Mouse (Mus musculus) C2C12 (cell line): ENCODE data around the gene Commd7.

Experiments used
- CEBPB ChIP-seq: IDR thresholded peaks from one replicate; pipeline ENCODE4 v1.6.1; 2011; ENCODE audit warnings: low read depth, mild to moderate bottlenecking, control low read depth, moderate library complexity
- CTCF ChIP-seq: IDR thresholded peaks from one replicate; pipeline ENCODE4 v1.5.1; 2011; ENCODE audit not compliant: control insufficient read depth, insufficient read depth, insufficient read length
- MAX ChIP-seq: IDR thresholded peaks from one replicate; pipeline ENCODE4 v1.6.1; 2011; ENCODE audit warnings: mild to moderate bottlenecking, control low read depth
- USF1 ChIP-seq: IDR thresholded peaks from one replicate; pipeline ENCODE4 v1.6.1; 2011; ENCODE audit warnings: low read depth, mild to moderate bottlenecking, control low read depth, moderate library complexity

GRCm38 (mm10) chr2:153668754-153669376 is 36.3 kb upstream of the Commd7 start:
- TF ChIP-seq CTCF (no peak), USF1 (no peak), MAX (no peak), CEBPB (no peak)
